In the genomic region with DNA sequence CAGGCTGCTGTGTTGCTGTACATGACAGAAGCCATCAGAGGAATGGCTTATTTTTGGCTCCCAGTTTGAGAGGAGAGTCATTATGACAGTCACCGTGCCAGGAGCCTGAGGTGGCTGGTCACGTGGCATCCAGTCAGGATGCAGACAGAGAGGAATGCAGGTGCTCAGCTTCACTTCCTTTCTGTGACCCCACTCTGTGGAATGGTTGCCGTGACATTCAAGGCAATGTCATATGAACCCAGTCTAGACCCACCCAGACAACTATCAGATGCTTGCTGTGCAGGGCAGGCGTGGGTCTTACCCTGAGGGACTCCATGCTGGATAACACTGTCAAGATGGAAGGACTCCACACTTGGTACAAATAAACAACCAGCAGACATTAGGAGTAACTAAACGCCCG, we compare ENCODE assay signal across 27 mouse cellular contexts.
"Had no signal": no experiment of that assay in that cellular context is flagged by ENCODE, and none has a peak within 500 bp of the region (broad histone marks: within the 10 kb centered on the region; RNA-seq: fewer than 3 reads in every experiment).

No protein-coding gene starts in this region.

- H3K9me3 ChIP-seq: heart, embryonic 13.5 days; heart, embryonic 15.5 days; hindbrain, embryonic 10.5 days; hindbrain, embryonic 12.5 days; intestine, embryonic 15.5 days; limb, embryonic 10.5 days; limb, embryonic 12.5 days; liver, embryonic 13.5 days; liver, embryonic 15.5 days had no signal

- H3K36me3 ChIP-seq: heart, embryonic 13.5 days; heart, embryonic 15.5 days; hindbrain, embryonic 10.5 days; hindbrain, embryonic 12.5 days; intestine, embryonic 15.5 days; limb, embryonic 10.5 days; limb, embryonic 12.5 days; liver, embryonic 13.5 days; liver, embryonic 15.5 days had no signal

- H3K27me3 ChIP-seq: heart, embryonic 13.5 days; heart, embryonic 15.5 days; hindbrain, embryonic 12.5 days; intestine, embryonic 15.5 days; limb, embryonic 12.5 days; liver, embryonic 13.5 days; liver, embryonic 15.5 days had no signal

- ATAC-seq: hindbrain, embryonic 16.5 days; inflammation-experienced regulatory T-cells, adult 6 months; intestine, embryonic 15.5 days; intestine, postnatal 0 days had no signal

- H3K4me2 ChIP-seq: heart, embryonic 11.5 days; heart, embryonic 13.5 days; heart, embryonic 15.5 days; hindbrain, embryonic 12.5 days; hindbrain, embryonic 14.5 days; intestine, embryonic 15.5 days; limb, embryonic 12.5 days; liver, embryonic 11.5 days; liver, embryonic 13.5 days; liver, embryonic 15.5 days had no signal

- H3K4me3 ChIP-seq: heart, adult 2 months; heart, embryonic 13.5 days; heart, embryonic 15.5 days; hindbrain, embryonic 10.5 days; hindbrain, embryonic 12.5 days; intestine, embryonic 15.5 days; layer of hippocampus, adult 2 months; left cerebral cortex, adult 2 months; limb, embryonic 10.5 days; limb, embryonic 12.5 days; liver, embryonic 13.5 days; liver, embryonic 15.5 days had no signal

- DNase-seq: gastrocnemius, postnatal 14 days; heart, adult 2 months; heart, postnatal 14 days; heart, postnatal 4 days; kidney, adult 18-20 months; kidney, adult 8-10 months; kidney, postnatal 10 days; kidney, postnatal 25 days; kidney, postnatal 4 days; liver; liver, embryonic 13.5 days had no signal

- H3K4me1 ChIP-seq: intestine, embryonic 15.5 days; limb, embryonic 12.5 days; liver, embryonic 13.5 days; liver, embryonic 15.5 days had no signal

- H3K9ac ChIP-seq: heart, embryonic 13.5 days; heart, embryonic 15.5 days; hindbrain, embryonic 12.5 days; hindbrain, embryonic 14.5 days; intestine, embryonic 15.5 days; limb, embryonic 12.5 days; liver, embryonic 13.5 days; liver, embryonic 15.5 days had no signal

- H3K27ac ChIP-seq: heart, adult 2 months; heart, embryonic 13.5 days; heart, embryonic 15.5 days; hindbrain, embryonic 10.5 days; hindbrain, embryonic 12.5 days; hindbrain, embryonic 14.5 days; intestine, embryonic 15.5 days; layer of hippocampus, adult 2 months; left cerebral cortex, adult 2 months; limb, embryonic 10.5 days; limb, embryonic 12.5 days; liver, embryonic 13.5 days; liver, embryonic 15.5 days had no signal
